9 mouse cellular contexts compared by ENCODE assay signal in the genomic region with DNA sequence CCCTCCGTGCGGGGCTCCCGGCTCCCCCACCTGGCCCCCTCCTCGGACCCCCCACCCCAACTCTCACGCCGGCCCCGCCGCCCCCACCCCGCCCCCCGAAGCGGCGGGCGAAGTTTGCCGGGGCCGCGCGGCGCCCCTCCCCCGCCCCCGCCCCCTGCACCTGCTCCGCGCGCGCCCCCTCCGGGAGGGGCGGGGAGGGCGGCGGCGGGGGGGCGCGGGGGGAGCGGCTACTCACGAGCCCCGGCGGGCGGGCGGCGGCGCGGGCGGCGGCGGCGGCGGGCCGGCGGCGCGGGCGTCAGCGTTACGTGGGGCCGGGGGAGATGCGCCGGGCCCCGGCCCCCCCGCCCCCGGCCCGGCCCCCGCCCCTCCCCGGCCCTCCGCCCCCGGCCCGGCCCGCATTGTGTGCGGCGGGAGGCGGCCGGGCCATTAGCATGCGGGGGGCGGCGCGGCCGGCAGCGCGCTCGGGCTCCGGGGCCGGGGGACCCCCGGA. TPM values are rescaled to one million over a fixed set of nuclear protein-coding genes. Genes with fewer than 3 reads are reported as not detected.
DNase-seq lines count a peak whose midpoint lies in the region; ATAC-seq lines count a peak whose summit lies in the region.
"Had no signal": no experiment of that assay in that cellular context is flagged by ENCODE, and none has a peak within 500 bp of the region (broad histone marks: within the 10 kb centered on the region; RNA-seq: fewer than 3 reads in every experiment).

No protein-coding gene starts in this region.

- peak overlapping the region; percentile 66 for H3K4me2 ChIP-seq in limb, embryonic 13.5 days (replicated peaks)
- peak overlapping the region; percentile 69 for H3K4me2 ChIP-seq in stomach, embryonic 14.5 days (replicated peaks; ENCODE audit: low read depth, low read length)

- H3K36me3 ChIP-seq in megakaryocyte, embryonic 14.5 days (replicated peaks; ENCODE audit: low read length), result peaks cover 20% of the 10 kb centered on the region
- peaks cover 3% of the 10 kb centered on the region for H3K36me3 ChIP-seq in limb, embryonic 13.5 days
- H3K36me3 ChIP-seq in stomach, embryonic 14.5 days (ENCODE audit: control insufficient read depth, insufficient read depth, low read length), result peaks cover 3% of the 10 kb centered on the region; the same call in 1 of the 2 replicates

- WGBS in limb, embryonic 13.5 days, result 0% methylated on average over 1 of the region's 80 CpGs
- 2% methylated on average over 14 of the region's 80 CpGs for WGBS in stomach, embryonic 14.5 days

- H3K27me3 ChIP-seq in megakaryocyte, embryonic 14.5 days (replicated peaks), result no peaks in the 10 kb centered on the region
- H3K27me3 ChIP-seq in limb, embryonic 13.5 days, result no peaks in the 10 kb centered on the region
- no peaks in the 10 kb centered on the region for H3K27me3 ChIP-seq in stomach, embryonic 14.5 days (ENCODE audit: control insufficient read depth, insufficient read depth, low read length)

- ATAC-seq in megakaryocyte, adult 5-6 weeks (ENCODE audit: poor library complexity, severe bottlenecking), result no peak
- peak; percentile 10; the same call in 1 of the 2 replicates for ATAC-seq in limb, embryonic 13.5 days (ENCODE audit: low FRiP score, low read depth)
- ATAC-seq in stomach, embryonic 14.5 days (ENCODE audit: insufficient number of reproducible peaks, insufficient read depth, low FRiP score, low read depth), result peak; percentile 30; the same call in 1 of the 2 replicates
- no peak for ATAC-seq in frontal cortex, adult (ENCODE audit: low TSS enrichment)

- peak overlapping the region; percentile 95 for H3K4me3 ChIP-seq in megakaryocyte, embryonic 14.5 days (replicated peaks)
- H3K4me3 ChIP-seq in limb, embryonic 13.5 days, result peak overlapping the region; percentile 62
- peak overlapping the region; percentile 57 for H3K4me3 ChIP-seq in stomach, embryonic 14.5 days (ENCODE audit: low read depth, low read length)

- peak overlapping the region; percentile 78 for H3K9ac ChIP-seq in limb, embryonic 13.5 days
- peak overlapping the region; percentile 83 for H3K9ac ChIP-seq in stomach, embryonic 14.5 days (replicated peaks; ENCODE audit: low read depth, low read length)

- no peaks in the 10 kb centered on the region for H3K9me3 ChIP-seq in megakaryocyte, embryonic 14.5 days
- no peaks in the 10 kb centered on the region for H3K9me3 ChIP-seq in limb, embryonic 13.5 days
- no peaks in the 10 kb centered on the region for H3K9me3 ChIP-seq in stomach, embryonic 14.5 days (ENCODE audit: control insufficient read depth, low read depth, low read length)

- H3K27ac ChIP-seq in limb, embryonic 13.5 days, result peak overlapping the region; percentile 93
- H3K27ac ChIP-seq in stomach, embryonic 14.5 days (ENCODE audit: low read length), result peak overlapping the region; percentile 96

- peak; percentile 31 for DNase-seq in cerebellum, adult 11-12 months
- no peak for DNase-seq in cerebellum, adult 11 months
- DNase-seq in ovary, postnatal 36 days (ENCODE audit: low spot score), result no peak

- peaks cover 81% of the 10 kb centered on the region for H3K4me1 ChIP-seq in megakaryocyte, embryonic 14.5 days
- H3K4me1 ChIP-seq in limb, embryonic 13.5 days, result peaks cover 75% of the 10 kb centered on the region
- H3K4me1 ChIP-seq in stomach, embryonic 14.5 days (ENCODE audit: control insufficient read depth, insufficient read depth, low read length), result peaks cover 36% of the 10 kb centered on the region

RNA-seq across cellular contexts. Expression of a gene that starts 1.1 kb away (rescaled TPM):
- polyA plus RNA-seq in megakaryocyte, embryonic 14.5 days (2012; ENCODE audit: insufficient read depth, low replicate concordance), result not detected in 2 replicates
- not detected in 2 replicates for total RNA-seq in megakaryocyte, adult 5-6 weeks (2015)
- not detected in 2 replicates for total RNA-seq in megakaryocyte, adult 5-6 weeks (2017)
- 0.78 and 1.4 TPM in 2 replicates for polyA plus RNA-seq in limb, embryonic 13.5 days (2015; fragmentation: Nextera tagmentation; extraction: Ambion mirVana)
- polyA plus RNA-seq in stomach, embryonic 14.5 days (2014; fragmentation: Nextera tagmentation; extraction: Ambion mirVana), result 0.62 and 2.0 TPM in 2 replicates
- total RNA-seq: neutrophil, adult 5-6 weeks had no signal

RNA-seq across cellular contexts. Expression of a gene that starts 6.2 kb away (rescaled TPM):
- 50.3 and 65.2 TPM in 2 replicates for polyA plus RNA-seq in megakaryocyte, embryonic 14.5 days (2012; ENCODE audit: insufficient read depth, low replicate concordance)
- 3.7 and 4.4 TPM in 2 replicates for total RNA-seq in megakaryocyte, adult 5-6 weeks (2015)
- total RNA-seq in megakaryocyte, adult 5-6 weeks (2017), result 4.7 and 5.1 TPM in 2 replicates
- 30.8 and 32.2 TPM in 2 replicates for polyA plus RNA-seq in limb, embryonic 13.5 days (2015; fragmentation: Nextera tagmentation; extraction: Ambion mirVana)
- 30.8 and 32.8 TPM in 2 replicates for polyA plus RNA-seq in stomach, embryonic 14.5 days (2014; fragmentation: Nextera tagmentation; extraction: Ambion mirVana)

RNA-seq across cellular contexts. Expression of a gene that starts 27.9 kb away (rescaled TPM):
- not detected in 2 replicates for polyA plus RNA-seq in megakaryocyte, embryonic 14.5 days (2012; ENCODE audit: insufficient read depth, low replicate concordance)
- not detected in 2 replicates for total RNA-seq in megakaryocyte, adult 5-6 weeks (2015)
- total RNA-seq in megakaryocyte, adult 5-6 weeks (2017), result not detected in 2 replicates
- not detected in 2 replicates for polyA plus RNA-seq in limb, embryonic 13.5 days (2015; fragmentation: Nextera tagmentation; extraction: Ambion mirVana)
- not detected in 2 replicates for polyA plus RNA-seq in stomach, embryonic 14.5 days (2014; fragmentation: Nextera tagmentation; extraction: Ambion mirVana)
- total RNA-seq: neutrophil, adult 5-6 weeks had no signal

RNA-seq across cellular contexts. Expression of a gene that starts 29.8 kb away (rescaled TPM):
- 12.9 and 14.5 TPM in 2 replicates for polyA plus RNA-seq in megakaryocyte, embryonic 14.5 days (2012; ENCODE audit: insufficient read depth, low replicate concordance)
- 1.7 and 2.6 TPM in 2 replicates for total RNA-seq in megakaryocyte, adult 5-6 weeks (2015)
- 2.2 and 5.1 TPM in 2 replicates for total RNA-seq in megakaryocyte, adult 5-6 weeks (2017)
- 189 and 203 TPM in 2 replicates for polyA plus RNA-seq in limb, embryonic 13.5 days (2015; fragmentation: Nextera tagmentation; extraction: Ambion mirVana)
- polyA plus RNA-seq in stomach, embryonic 14.5 days (2014; fragmentation: Nextera tagmentation; extraction: Ambion mirVana), result 116 and 118 TPM in 2 replicates

Comparison
In these comparisons a context has a peak if more than half of its experiments do, and no peak if none do; other contexts are left out.
1. ATAC-seq: peak in limb, embryonic 13.5 days (single experiment) and stomach, embryonic 14.5 days (single experiment); none in megakaryocyte, adult 5-6 weeks (single experiment) and frontal cortex, adult (single experiment).
2. Peak in every context shown above with its lines, with median percentiles within 50 percentile points of each other: H3K4me3 ChIP-seq.